Comparison of ENCODE assay signal across 8 mouse cellular contexts in the genomic region with DNA sequence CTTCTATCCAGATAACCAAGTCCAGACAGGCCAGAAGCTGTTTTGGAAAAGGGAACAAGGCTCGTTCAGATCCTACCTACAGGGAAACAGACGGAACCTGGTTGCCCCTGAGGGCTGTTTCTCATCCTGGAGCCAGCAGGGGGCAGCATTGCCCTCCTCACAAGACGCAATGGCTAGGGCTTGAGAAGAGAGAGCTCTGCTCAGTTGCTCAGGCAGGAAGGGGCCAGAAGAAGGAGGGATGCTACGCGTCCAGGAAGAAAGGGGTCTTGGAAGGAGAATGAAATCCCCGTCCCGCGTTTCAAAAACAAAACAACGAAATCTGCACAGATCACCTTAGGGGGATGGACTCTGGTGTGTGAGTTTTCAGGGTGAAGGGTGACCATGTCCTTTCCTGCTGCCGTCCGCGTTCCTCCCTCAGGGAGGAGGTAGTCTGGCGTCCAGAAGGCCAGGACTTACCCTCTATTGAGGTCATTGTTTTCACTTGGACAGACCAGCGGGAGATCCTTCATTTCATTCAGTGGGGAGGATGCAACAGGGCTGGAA. TPM values are rescaled to one million over a fixed set of nuclear protein-coding genes. Genes with fewer than 3 reads are reported as not detected.
DNase-seq lines count a peak whose midpoint lies in the region; ATAC-seq and TF ChIP-seq lines count a peak whose summit lies in the region.

No protein-coding gene starts in this region.

- H3K9me3 ChIP-seq in embryonic facial prominence, embryonic 15.5 days (replicated peaks), result no peaks in the 10 kb centered on the region
- H3K9me3 ChIP-seq in limb, embryonic 15.5 days, result no peaks in the 10 kb centered on the region

- no peaks in the 10 kb centered on the region; the same call in 1 of the 2 replicates for H3K4me1 ChIP-seq in bone marrow, adult 2 months (ENCODE audit: control insufficient read depth, insufficient read depth, low read length)
- peaks cover 15% of the 10 kb centered on the region for H3K4me1 ChIP-seq in embryonic facial prominence, embryonic 15.5 days
- H3K4me1 ChIP-seq in limb, embryonic 15.5 days, result peaks cover 12% of the 10 kb centered on the region

- DNase-seq in A20 (ENCODE audit: low read depth, low spot score), result peak; percentile 85
- DNase-seq in heart, adult 9 months (ENCODE audit: low spot score in 2 of 2), result peak; percentile 64 to 85
- peak; percentile 82 for DNase-seq in kidney, adult 9 months
- DNase-seq in spleen, postnatal 4 days (ENCODE audit: low spot score in 2 of 2), result peak; percentile 72 to 89

- no peak for TF ChIP-seq POLR2A in bone marrow, adult 2 months (IDR thresholded peaks at IDR 0.05; ENCODE audit: borderline replicate concordance, control insufficient read depth, low read depth, low read length)
- no peak for TF ChIP-seq POLR2A in myocyte (IDR thresholded peaks at IDR 0.05; ENCODE audit: insufficient read length, low read depth)

- 16% methylated on average over 14 of the region's 14 CpGs for WGBS in bone marrow, adult 2 months
- 13% methylated on average over 14 of the region's 14 CpGs for WGBS in embryonic facial prominence, embryonic 15.5 days
- 17% methylated on average over 14 of the region's 14 CpGs for WGBS in limb, embryonic 15.5 days

- H3K4me2 ChIP-seq in embryonic facial prominence, embryonic 15.5 days (replicated peaks), result peak overlapping the region; percentile 38
- peak overlapping the region; percentile 41 for H3K4me2 ChIP-seq in limb, embryonic 15.5 days
- peak overlapping the region; percentile 72 for H3K4me2 ChIP-seq in myocyte (ENCODE audit: low read depth)

- H3K9ac ChIP-seq in embryonic facial prominence, embryonic 15.5 days, result no peak overlapping the region
- no peak overlapping the region for H3K9ac ChIP-seq in limb, embryonic 15.5 days

- no peak overlapping the region for H3K4me3 ChIP-seq in bone marrow, adult 2 months (replicated peaks; ENCODE audit: control insufficient read depth, low read depth, low read length)
- H3K4me3 ChIP-seq in embryonic facial prominence, embryonic 15.5 days (replicated peaks), result peak overlapping the region; percentile 15
- peak overlapping the region; percentile 19 for H3K4me3 ChIP-seq in limb, embryonic 15.5 days
- no peak overlapping the region for H3K4me3 ChIP-seq in myocyte

- ATAC-seq in embryonic facial prominence, embryonic 15.5 days (ENCODE audit: insufficient number of reproducible peaks, low FRiP score, low TSS enrichment, low read depth), result peak; percentile 78
- ATAC-seq in limb, embryonic 15.5 days (ENCODE audit: insufficient number of reproducible peaks, low FRiP score, low TSS enrichment, low read depth), result peak; percentile 63; the same call in 1 of the 2 replicates

- no peak overlapping the region for H3ac ChIP-seq in myocyte (ENCODE audit: control insufficient read depth, insufficient read length)

- H3K36me3 ChIP-seq in embryonic facial prominence, embryonic 15.5 days, result no peaks in the 10 kb centered on the region
- no peaks in the 10 kb centered on the region for H3K36me3 ChIP-seq in limb, embryonic 15.5 days
- no peaks in the 10 kb centered on the region for H3K36me3 ChIP-seq in myocyte (ENCODE audit: control insufficient read depth, insufficient read depth)

- H3K27me3 ChIP-seq in embryonic facial prominence, embryonic 15.5 days, result no peaks in the 10 kb centered on the region
- H3K27me3 ChIP-seq in limb, embryonic 15.5 days, result no peaks in the 10 kb centered on the region
- H3K27me3 ChIP-seq in myocyte (ENCODE audit: control insufficient read depth, insufficient read depth, insufficient read length), result no peaks in the 10 kb centered on the region

- H3K79me2 ChIP-seq in myocyte (ENCODE audit: control insufficient read depth, insufficient read depth), result no peaks in the 10 kb centered on the region

- no peak overlapping the region for H3K27ac ChIP-seq in bone marrow, adult 2 months (ENCODE audit: control insufficient read depth, insufficient read depth, low read depth, low read length, poor library complexity)
- H3K27ac ChIP-seq in embryonic facial prominence, embryonic 15.5 days (replicated peaks), result 0 out of 2 replicates have a peak overlapping the region, but pooled peaks have one; percentile 18
- peak overlapping the region; percentile 57 for H3K27ac ChIP-seq in limb, embryonic 15.5 days

- peak; percentile 93 for TF ChIP-seq CTCF in bone marrow, adult 2 months (IDR thresholded peaks at IDR 0.05; ENCODE audit: control insufficient read depth, insufficient read depth, low read length)

TF ChIP-seq in myocyte, 11 proteins besides CTCF, POLR2A, EP300 and RAD21:
- TF ChIP-seq TCF12 (IDR thresholded peaks at IDR 0.05; ENCODE audit: insufficient read depth, poor library complexity, severe bottlenecking), result no peak
- TF ChIP-seq CEBPB (IDR thresholded peaks at IDR 0.05; ENCODE audit: insufficient read depth, poor library complexity, severe bottlenecking), result no peak
- TF ChIP-seq E2F4 (IDR thresholded peaks at IDR 0.05; ENCODE audit: insufficient read depth), result no peak
- no peak for TF ChIP-seq SRF (IDR thresholded peaks at IDR 0.05; ENCODE audit: control insufficient read depth, insufficient read length, low read depth)
- no peak for TF ChIP-seq REST (IDR thresholded peaks at IDR 0.05; ENCODE audit: insufficient read depth, insufficient read length)
- no peak for TF ChIP-seq TCF3 (IDR thresholded peaks at IDR 0.05; ENCODE audit: insufficient read length, low read depth)

RNA-seq across cellular contexts. Expression of a gene that starts 25.1 kb away (rescaled TPM):
- 41.3 and 96.3 TPM in 2 replicates for polyA plus RNA-seq in bone marrow, adult 2 months (2011; ENCODE audit: insufficient read depth, insufficient read length, low replicate concordance, missing spikeins)
- polyA plus RNA-seq in embryonic facial prominence, embryonic 15.5 days (2015; fragmentation: Nextera tagmentation; extraction: Ambion mirVana), result 1.1 and 1.6 TPM in 2 replicates
- 1.4 and 2.2 TPM in 2 replicates for polyA plus RNA-seq in limb, embryonic 15.5 days (2015; fragmentation: Nextera tagmentation; extraction: Ambion mirVana)
- not detected for polyA plus RNA-seq in myocyte (2012; fragmentation: generic; extraction: Trizol)

Comparison
In these comparisons a context has a peak if more than half of its experiments do, and no peak if none do; other contexts are left out.
1. H3K4me3 ChIP-seq: peak in embryonic facial prominence, embryonic 15.5 days (single experiment) and limb, embryonic 15.5 days (single experiment); none in bone marrow, adult 2 months (single experiment) and myocyte (single experiment).
2. RNA of a gene that starts 25.1 kb away (polyA plus RNA-seq): 41.3 to 96.3 TPM in bone marrow, adult 2 months; 1.4 to 2.2 TPM in limb, embryonic 15.5 days, 1.1 to 1.6 TPM in embryonic facial prominence, embryonic 15.5 days and not detected in myocyte (single experiment); every median in the first group is over 10 times any median in the second.
3. Peak in every context shown above with its lines, with median percentiles within 50 percentile points of each other: DNase-seq and H3K4me2 ChIP-seq.